Mouse (Mus musculus): ENCODE measurements around the gene Ric1. TPM values are rescaled to one million over a fixed set of nuclear protein-coding genes. Genes with fewer than 3 reads are reported as not detected.

Gene Ric1
- total and polyA plus RNA-seq, 3 experiments, result 41.0 to 77.2 (median 54.2) TPM

GRCm38 (mm10) chr19:29518409-29518808, 3.7 kb upstream of the Ric1 start:
- TF ChIP-seq CHD2 (IDR thresholded peaks at IDR 0.05; ENCODE audit: low read length), result no peak
- no peak for TF ChIP-seq KAT2A (conservative IDR thresholded peaks at IDR 0.05; ENCODE audit: low read depth, low read length)
- no peak for TF ChIP-seq E2F4 (IDR thresholded peaks at IDR 0.05; ENCODE audit: borderline replicate concordance, low read depth, low read length)
- TF ChIP-seq MYB (IDR thresholded peaks at IDR 0.05; ENCODE audit: low read depth, low read length), result no peak
- no peak for TF ChIP-seq MYC (IDR thresholded peaks at IDR 0.05; ENCODE audit: low read depth, low read length)
- no peak for TF ChIP-seq ZNF384 (IDR thresholded peaks at IDR 0.05; ENCODE audit: low read depth, low read length)
- no peak for TF ChIP-seq SMC3 (IDR thresholded peaks at IDR 0.05; ENCODE audit: low read depth, low read length)
- Histone ChIP-seq H3K4me3 (ENCODE audit: control insufficient read depth in 1 of 2, insufficient read depth in 1 of 2, low read depth in 2 of 2, low read length in 2 of 2) (no peak overlapping the region), H3K27me3 (ENCODE audit: control insufficient read depth in 1 of 2, insufficient read depth in 2 of 2, low read length in 2 of 2) (no peaks in the 10 kb centered on the region), H3K9me3 (replicated peaks; ENCODE audit: insufficient read depth, low read length) (no peaks in the 10 kb centered on the region), H3K9ac (ENCODE audit: control insufficient read depth, low read depth, low read length, poor library complexity, severe bottlenecking) (no peak overlapping the region), H3K4me1 (ENCODE audit: control insufficient read depth in 1 of 2, insufficient read depth in 2 of 2, low read length in 2 of 2) (peaks cover 6 to 7% of the 10 kb centered on the region in 2 experiments), H3K79me2 (ENCODE audit: control insufficient read depth, insufficient read depth, low read length, poor library complexity) (peaks cover 17% of the 10 kb centered on the region), H3K36me3 (ENCODE audit: control insufficient read depth in 1 of 2, insufficient read depth in 2 of 2, low read length in 2 of 2) (peaks cover 0 to 8% of the 10 kb centered on the region in 2 experiments; a peak in 2 of 4 replicates), H3K27ac (ENCODE audit: control insufficient read depth, low read depth, low read length) (no peak overlapping the region)
- DNase-seq (ENCODE audit: low read depth, low spot score), result no peak

DNA sequence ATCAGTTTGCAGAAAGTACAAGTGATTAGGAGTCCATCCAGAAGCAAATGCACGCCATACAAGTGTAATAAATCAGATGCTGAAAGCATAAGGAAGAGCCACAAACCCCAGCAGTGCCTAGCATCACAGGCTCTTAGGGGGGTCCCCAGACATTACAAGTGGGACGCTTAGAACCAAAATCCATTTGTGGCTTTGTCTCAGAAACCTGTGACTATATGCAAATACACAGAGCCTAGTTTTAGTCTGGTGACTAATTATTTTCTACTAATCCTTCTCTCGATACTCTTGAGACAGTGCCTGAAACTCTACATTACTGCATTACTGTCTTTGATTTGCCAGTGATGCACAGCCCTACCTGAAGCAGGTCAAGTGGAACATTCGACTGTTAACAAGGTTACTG, 3.2 kb upstream of the Ric1 start:
- TF ChIP-seq MYB (IDR thresholded peaks at IDR 0.05; ENCODE audit: low read depth, low read length) (no peak), RCOR1 (IDR thresholded peaks at IDR 0.05; ENCODE audit: low read depth, low read length) (no peak), USF2 (IDR thresholded peaks at IDR 0.05; ENCODE audit: borderline replicate concordance in 1 of 2, insufficient read depth in 1 of 2, low read depth in 1 of 2, low read length in 2 of 2) (no peak), HCFC1 (IDR thresholded peaks at IDR 0.05; ENCODE audit: low read depth, low read length) (no peak), CTCF (IDR thresholded peaks at IDR 0.05 in 2 of 3, conservative IDR thresholded peaks at IDR 0.05 in 1 of 3; ENCODE audit: control insufficient read depth in 1 of 3, insufficient read depth in 1 of 3, low read depth in 2 of 3, low read length in 3 of 3, poor library complexity in 1 of 3, severe bottlenecking in 1 of 3) (no peak), GATA1 (IDR thresholded peaks at IDR 0.05; ENCODE audit: low read depth, low read length) (no peak), NELFE (IDR thresholded peaks at IDR 0.05; ENCODE audit: low read depth, low read length) (no peak), CHD2 (IDR thresholded peaks at IDR 0.05; ENCODE audit: low read length) (no peak), TBP (IDR thresholded peaks at IDR 0.05; ENCODE audit: low read depth, low read length) (no peak), USF1 (IDR thresholded peaks at IDR 0.05; ENCODE audit: low read depth, low read length) (no peak), BHLHE40 (IDR thresholded peaks at IDR 0.05; ENCODE audit: borderline replicate concordance, low read depth, low read length) (no peak), ZNF384 (IDR thresholded peaks at IDR 0.05; ENCODE audit: low read depth, low read length) (no peak), GABPA (IDR thresholded peaks at IDR 0.05; ENCODE audit: low read depth, low read length) (no peak), EP300 (IDR thresholded peaks at IDR 0.05; ENCODE audit: low read depth in 1 of 2, low read length in 2 of 2) (no peak), MEF2A (IDR thresholded peaks at IDR 0.05; ENCODE audit: extremely low read depth, insufficient replicate concordance, low read depth, low read length, poor library complexity, severe bottlenecking) (no peak), ZC3H11A (IDR thresholded peaks at IDR 0.05; ENCODE audit: low read depth, low read length) (no peak), RAD21 (IDR thresholded peaks at IDR 0.05; ENCODE audit: low read depth, low read length) (no peak), POLR2AphosphoS5 (IDR thresholded peaks at IDR 0.05; ENCODE audit: borderline replicate concordance, low read depth, low read length) (no peak), SIN3A (IDR thresholded peaks at IDR 0.05; ENCODE audit: low read length) (no peak)
- Histone ChIP-seq H3K36me3 (ENCODE audit: control insufficient read depth in 1 of 2, insufficient read depth in 2 of 2, low read length in 2 of 2) (peaks cover 0 to 13% of the 10 kb centered on the region in 2 experiments; a peak in 2 of 4 replicates), H3K9me3 (replicated peaks; ENCODE audit: insufficient read depth, low read length) (no peaks in the 10 kb centered on the region), H3K79me2 (ENCODE audit: control insufficient read depth, insufficient read depth, low read length, poor library complexity) (peaks cover 22% of the 10 kb centered on the region), H3K4me1 (ENCODE audit: control insufficient read depth in 1 of 2, insufficient read depth in 2 of 2, low read length in 2 of 2) (peaks cover 9 to 10% of the 10 kb centered on the region in 2 experiments), H3K9ac (ENCODE audit: control insufficient read depth, low read depth, low read length, poor library complexity, severe bottlenecking) (no peak overlapping the region), H3K27ac (ENCODE audit: control insufficient read depth, low read depth, low read length) (no peak overlapping the region), H3K4me3 (ENCODE audit: control insufficient read depth in 1 of 2, insufficient read depth in 1 of 2, low read depth in 2 of 2, low read length in 2 of 2) (no peak overlapping the region), H3K27me3 (ENCODE audit: control insufficient read depth in 1 of 2, insufficient read depth in 2 of 2, low read length in 2 of 2) (no peaks in the 10 kb centered on the region)
- DNase-seq (ENCODE audit: low read depth, low spot score), result no peak

All from MEL (cell line).